Mouse (Mus musculus): ENCODE results near the gene Eno1. TPM values are rescaled to one million over a fixed set of nuclear protein-coding genes. Genes with fewer than 3 reads are reported as not detected.
"Not testable (repeated sequence)": the region's sequence is repeated elsewhere in the genome, so short reads cannot be mapped to it uniquely, and the experiment has no call there.

Gene Eno1
- total RNA-seq, 2 experiments from 2014 or later: 410 TPM

DNA sequence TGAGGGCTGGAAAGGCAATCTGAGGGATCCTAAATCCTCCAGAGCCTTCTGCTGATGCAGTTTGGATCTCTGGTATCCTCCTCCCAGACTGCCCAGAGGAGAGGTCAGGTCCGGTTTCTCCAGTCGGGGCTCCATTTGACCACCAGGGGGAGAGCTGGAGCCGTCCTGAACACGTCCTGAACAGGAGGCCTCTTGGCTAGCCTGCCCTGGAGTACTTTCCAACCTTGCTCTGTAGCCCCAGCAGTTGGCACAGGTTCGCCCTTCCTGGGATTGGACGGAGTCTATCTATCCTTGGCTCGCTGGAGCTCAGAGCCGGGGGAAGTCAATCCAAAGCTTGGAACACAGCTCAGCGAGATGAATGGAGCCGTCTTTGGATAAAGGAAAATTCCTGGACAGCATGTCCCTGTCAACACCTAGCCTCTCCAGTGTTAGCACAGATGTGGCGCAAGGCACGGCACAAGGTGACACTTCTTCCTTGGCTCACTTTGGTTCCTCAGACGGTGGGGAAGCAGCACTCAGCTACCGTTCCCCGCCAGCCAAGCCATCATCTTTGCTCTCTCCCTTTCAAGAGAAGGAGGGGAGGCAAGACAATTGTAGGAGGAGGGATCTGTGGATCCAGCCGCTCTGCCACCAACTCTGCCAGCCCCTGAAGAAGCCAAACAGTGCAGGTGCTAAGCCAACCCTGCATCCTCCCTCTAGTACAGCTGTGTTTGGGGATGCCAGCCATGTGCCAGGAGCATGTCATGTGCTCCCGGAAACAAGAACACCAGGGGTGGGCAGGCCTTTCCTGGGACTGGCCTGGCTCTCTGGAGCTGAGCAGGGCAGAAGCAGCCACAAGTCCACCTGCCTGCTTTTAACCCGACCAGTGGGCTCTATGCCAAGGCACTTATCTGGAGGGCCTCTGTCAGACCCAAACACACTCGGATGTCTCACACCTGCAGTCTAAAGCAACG, 21.0 kb downstream of the Eno1 start:
- H3K4me3 ChIP-seq: no peak overlapping the region
- peak; percentile 63 to 66 for DNase-seq (ENCODE audit: extremely low spot score in 1 of 2, low spot score in 2 of 2)
- peak; percentile 86 for TF ChIP-seq CTCF (IDR thresholded peaks at IDR 0.05)
- intact Hi-C loops (cut with DNase I): loop anchor here (5.0 kb wide), 2 partner anchors 80 to 370 kb away; no protein-coding TSS in a partner anchor
- H3K27ac ChIP-seq: peak overlapping the region; percentile 68

GRCm38 (mm10) chr4:150258388-150258787, 21.9 kb downstream of the Eno1 start:
- Histone ChIP-seq H3K4me3 (no peak overlapping the region), H3K27ac (peak overlapping the region; percentile 68)
- TF ChIP-seq CTCF (IDR thresholded peaks at IDR 0.05): no peak
- intact Hi-C loops (cut with DNase I): loop anchor here (5.0 kb wide), 2 partner anchors 79 to 369 kb away; no protein-coding TSS in a partner anchor
- DNase-seq (ENCODE audit: extremely low spot score in 1 of 2, low spot score in 2 of 2): no peak

GRCm38 (mm10) chr4:150259577-150259976, 23.1 kb downstream of the Eno1 start:
- Histone ChIP-seq H3K4me3 (no peak overlapping the region), H3K27ac (no peak overlapping the region)
- DNase-seq (ENCODE audit: extremely low spot score in 1 of 2, low spot score in 2 of 2): no peak
- intact Hi-C loops (cut with DNase I): loop anchor here (5.0 kb wide), 2 partner anchors 78 to 368 kb away; no protein-coding TSS in a partner anchor
- TF ChIP-seq CTCF (IDR thresholded peaks at IDR 0.05): no peak

GRCm38 (mm10) chr4:150260111-150260510, 23.6 kb downstream of the Eno1 start:
- intact Hi-C loops (cut with DNase I): no loop called here
- no peak for DNase-seq (ENCODE audit: extremely low spot score in 1 of 2, low spot score in 2 of 2)
- no peak overlapping the region for H3K27ac ChIP-seq
- no peak for TF ChIP-seq CTCF (IDR thresholded peaks at IDR 0.05)
- no peak overlapping the region for H3K4me3 ChIP-seq

DNA sequence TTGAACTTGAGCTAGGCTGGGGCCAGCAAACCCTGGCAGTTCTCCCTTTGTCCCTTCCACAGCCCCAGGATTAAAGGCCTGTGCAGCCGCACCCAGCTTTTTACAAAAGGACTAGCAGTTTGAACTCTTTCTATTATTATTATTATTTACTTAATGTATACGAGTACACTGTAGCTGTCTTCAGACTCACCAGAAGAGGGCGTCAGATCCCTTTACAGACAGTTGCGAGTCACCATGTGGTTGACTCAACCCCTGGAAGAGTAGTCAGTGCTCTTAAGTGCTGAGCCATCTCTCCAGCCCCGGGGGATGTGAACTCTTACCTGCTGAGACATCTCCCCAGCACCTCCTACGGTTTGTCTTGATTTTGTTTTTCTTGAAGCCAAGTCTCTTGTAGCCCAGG, 24.2 kb downstream of the Eno1 start:
- peak; percentile 55 for TF ChIP-seq CTCF (IDR thresholded peaks at IDR 0.05)
- intact Hi-C loops (cut with DNase I): no loop called here
- Histone ChIP-seq H3K4me3 (no peak overlapping the region), H3K27ac (no peak overlapping the region)
- no peak for DNase-seq (ENCODE audit: extremely low spot score in 1 of 2, low spot score in 2 of 2)

- no peak for TF ChIP-seq CTCF (IDR thresholded peaks at IDR 0.05)
- no peak overlapping the region for H3K4me3 ChIP-seq
- H3K27ac ChIP-seq: no peak overlapping the region
- DNase-seq (ENCODE audit: extremely low spot score in 1 of 2, low spot score in 2 of 2): no peak
- intact Hi-C loops (cut with DNase I): loop anchor here (2.0 kb wide), 1 partner anchor 202 kb away; no protein-coding TSS in a partner anchor
These were observed 25.8 kb downstream of the Eno1 start for GRCm38 (mm10) chr4:150262301-150262700.

DNA sequence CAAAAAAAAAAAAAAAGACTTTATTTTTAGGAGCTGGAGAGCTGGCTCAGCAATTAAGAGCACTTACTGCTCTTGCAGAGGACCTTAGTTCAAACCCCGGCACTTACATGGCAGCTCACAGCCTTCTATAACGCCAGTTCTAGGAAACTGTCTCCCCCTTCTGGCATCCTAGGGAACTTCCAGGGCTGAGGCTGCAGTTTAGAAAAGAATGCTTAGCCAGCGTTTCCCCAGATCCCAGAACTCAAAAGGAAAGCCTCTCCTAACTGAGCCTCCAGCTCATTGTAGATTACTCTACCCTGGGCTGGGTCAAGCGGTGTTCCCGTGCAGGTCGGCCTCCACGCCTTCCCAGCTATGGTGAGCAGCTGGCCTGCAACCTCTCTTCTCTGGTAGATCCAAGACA, 28.4 kb downstream of the Eno1 start:
- H3K4me3 ChIP-seq: no peak overlapping the region
- no peak for DNase-seq (ENCODE audit: extremely low spot score in 1 of 2, low spot score in 2 of 2)
- intact Hi-C loops (cut with DNase I): no loop called here
- no peak overlapping the region for H3K27ac ChIP-seq
- peak; percentile 56 for TF ChIP-seq CTCF (IDR thresholded peaks at IDR 0.05)

DNA sequence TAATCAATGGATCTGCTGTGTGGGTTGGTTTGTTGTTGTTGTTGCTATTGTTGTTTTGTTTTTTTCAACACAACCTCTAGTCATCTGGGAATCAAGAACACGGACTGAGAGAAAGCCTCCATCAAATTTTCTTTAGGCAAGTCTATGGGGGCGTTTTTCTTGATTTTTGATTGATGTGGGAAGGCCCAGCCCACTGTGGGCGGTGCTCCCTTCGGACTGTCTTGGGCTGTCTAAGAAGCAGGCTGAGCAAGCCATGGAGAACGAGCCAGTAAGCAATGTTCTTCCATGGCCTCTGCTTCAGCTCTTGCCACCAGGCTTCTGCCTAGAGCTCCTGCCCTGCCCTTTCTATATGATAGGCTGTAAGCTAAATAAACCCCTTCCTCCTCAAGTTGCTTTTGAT, 28.9 kb downstream of the Eno1 start:
- Histone ChIP-seq H3K4me3 (no peak overlapping the region), H3K27ac (no peak overlapping the region)
- no peak for DNase-seq (ENCODE audit: extremely low spot score in 1 of 2, low spot score in 2 of 2)
- intact Hi-C loops (cut with DNase I): no loop called here
- no peak for TF ChIP-seq CTCF (IDR thresholded peaks at IDR 0.05)

GRCm38 (mm10) chr4:150266655-150267223, 30.2 kb downstream of the Eno1 start:
- no peak for TF ChIP-seq CTCF (IDR thresholded peaks at IDR 0.05)
- no peak for DNase-seq (ENCODE audit: extremely low spot score in 1 of 2, low spot score in 2 of 2)
- H3K27ac ChIP-seq: no peak overlapping the region

GRCm38 (mm10) chr4:150268674-150269653, 32.4 kb downstream of the Eno1 start:
- no peak for DNase-seq (ENCODE audit: extremely low spot score in 1 of 2, low spot score in 2 of 2)
- no peak overlapping the region for H3K4me3 ChIP-seq
- TF ChIP-seq CTCF (IDR thresholded peaks at IDR 0.05): no peak
- H3K27ac ChIP-seq: no peak overlapping the region
- intact Hi-C loops (cut with DNase I): no loop called here

More at GRCm38 (mm10) chr4:150266655-150267223, 30.2 kb downstream of the Eno1 start:
- no peak overlapping the region for H3K4me3 ChIP-seq
- intact Hi-C loops (cut with DNase I): no loop called here

DNA sequence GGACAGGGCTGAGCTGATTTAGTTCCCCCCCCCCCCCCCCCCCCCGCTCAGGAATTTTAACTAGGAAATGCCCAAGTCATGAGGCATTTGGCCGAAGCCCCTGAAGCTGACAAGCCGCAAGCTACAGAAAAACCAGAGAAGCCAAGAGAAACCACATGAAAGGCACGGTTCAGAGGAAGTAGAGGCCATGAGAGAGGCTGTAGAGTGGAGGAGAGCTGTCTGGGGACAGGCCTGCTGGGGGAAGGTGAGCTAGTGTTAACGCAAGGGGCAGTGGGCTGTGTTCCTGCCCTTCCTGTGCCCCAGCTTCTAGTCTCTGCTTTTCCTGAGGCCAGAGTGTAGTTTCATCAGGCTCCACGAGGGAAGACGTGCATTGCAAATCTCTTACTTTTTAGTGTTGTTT, 33.2 kb downstream of the Eno1 start:
- intact Hi-C loops (cut with DNase I): no loop called here
- DNase-seq (ENCODE audit: extremely low spot score in 1 of 2, low spot score in 2 of 2): no peak
- H3K27ac ChIP-seq: no peak overlapping the region
- TF ChIP-seq CTCF (IDR thresholded peaks at IDR 0.05): no peak
- no peak overlapping the region for H3K4me3 ChIP-seq

DNA sequence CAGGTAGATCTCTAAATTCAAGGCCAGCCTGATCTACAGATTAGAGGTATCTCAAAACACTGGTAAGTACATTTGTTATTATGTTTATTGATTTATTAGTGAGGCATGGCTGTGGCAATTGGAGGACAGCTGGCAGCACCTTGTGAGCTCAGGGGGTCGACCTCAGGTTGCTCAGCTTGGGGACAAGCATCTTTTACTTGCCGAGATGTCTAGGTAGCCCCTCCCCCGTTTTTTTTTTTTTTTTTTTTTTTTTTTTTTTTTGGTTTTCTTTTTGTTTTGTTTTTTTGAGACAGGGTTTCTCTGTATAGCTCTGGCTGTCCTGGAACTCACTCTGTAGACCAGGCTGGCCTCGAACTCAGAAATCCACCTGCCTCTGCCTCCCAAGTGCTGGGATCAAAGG, 34.2 kb downstream of the Eno1 start:
- DNase-seq (ENCODE audit: extremely low spot score in 1 of 2, low spot score in 2 of 2); intact Hi-C loops (cut with DNase I); H3K4me3 ChIP-seq; H3K27ac ChIP-seq: not testable (repeated sequence)

All from left cerebral cortex, adult 2 months (tissue).